Mouse (Mus musculus): ENCODE data around the gene Coro2a. TPM values are rescaled to one million over a fixed set of nuclear protein-coding genes. Genes with fewer than 3 reads are reported as not detected.
"Not testable (repeated sequence)": the region's sequence is repeated elsewhere in the genome, so short reads cannot be mapped to it uniquely, and the experiment has no call there.

The Coro2a gene
- polyA plus RNA-seq, 1 experiment from 2014 or later: 3.2 TPM

DNA sequence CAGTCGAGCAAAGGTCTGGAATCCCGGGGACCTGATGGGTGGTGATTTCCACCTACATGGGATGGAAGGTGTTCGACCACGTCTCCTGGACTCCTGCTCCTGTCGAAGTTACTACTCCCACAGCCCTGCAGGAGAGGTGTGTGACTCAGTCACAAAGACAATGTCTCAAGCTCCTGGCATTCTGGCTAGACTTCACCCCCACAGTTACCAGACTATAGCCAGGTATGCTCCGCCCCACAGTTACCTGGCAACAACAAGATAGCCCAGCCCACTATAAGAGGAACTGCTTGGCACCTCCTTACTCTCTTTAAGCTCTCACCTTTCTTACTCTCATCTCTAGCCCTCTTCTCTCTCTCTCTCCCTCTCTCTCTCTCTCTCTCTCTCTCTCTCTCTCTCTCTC lies 31.6 kb upstream of the Coro2a start:
- ATAC-seq (ENCODE audit: insufficient read depth); H3K9ac ChIP-seq; H3K4me2 ChIP-seq; H3K4me3 ChIP-seq (replicated peaks); H3K36me3 ChIP-seq (replicated peaks); H3K27me3 ChIP-seq; H3K9me3 ChIP-seq (replicated peaks); H3K27ac ChIP-seq (replicated peaks): not testable (repeated sequence)
- peaks cover 50% of the 10 kb centered on the region for H3K4me1 ChIP-seq (replicated peaks)
- 68% methylated on average over 6 of the region's 6 CpGs for WGBS (ENCODE audit: insufficient replicate concordance)

DNA sequence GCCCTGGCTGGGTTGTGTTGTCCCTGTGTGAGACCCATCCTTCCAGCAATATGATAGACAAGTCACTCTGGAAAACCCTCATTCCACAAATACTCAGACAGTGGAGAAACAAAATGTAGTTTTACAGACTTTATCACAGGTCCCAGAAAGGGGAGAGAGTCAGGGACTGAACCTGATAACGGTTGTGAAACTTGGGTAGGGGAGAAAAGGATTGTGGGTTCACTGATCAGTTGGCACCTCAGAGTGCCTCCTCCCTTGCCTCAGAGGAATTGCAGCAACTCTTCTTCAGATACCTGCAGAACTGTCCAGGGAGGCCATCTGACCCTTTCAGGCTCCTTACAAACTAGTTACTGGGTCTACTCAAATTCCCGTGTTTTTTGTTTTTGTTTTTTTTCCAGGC lies 30.5 kb upstream of the Coro2a start:
- 21% methylated on average over 2 of the region's 2 CpGs for WGBS (ENCODE audit: insufficient replicate concordance)
- H3K4me1 ChIP-seq (replicated peaks): peaks cover 52% of the 10 kb centered on the region
- ATAC-seq (ENCODE audit: insufficient read depth): no peak

DNA sequence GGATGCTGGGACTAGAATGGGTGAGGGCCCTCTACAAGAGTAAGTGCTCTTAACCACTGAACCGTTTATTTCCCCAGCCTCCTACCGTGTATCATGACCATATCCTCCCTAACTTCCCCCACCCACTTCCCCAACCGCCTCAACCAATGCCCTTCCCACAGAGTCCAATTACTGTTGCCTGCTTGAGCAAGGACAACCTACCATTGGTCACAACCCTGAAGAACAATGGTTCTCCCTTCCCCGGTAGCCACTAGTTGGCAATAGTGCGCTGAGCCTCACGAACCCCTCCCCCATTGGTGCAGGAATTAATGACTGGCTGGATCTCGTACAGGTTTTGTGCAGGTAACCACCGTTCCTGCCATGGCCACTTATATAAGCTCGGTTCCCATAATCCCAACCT lies 28.4 kb upstream of the Coro2a start:
- no peak overlapping the region for H3K9ac ChIP-seq
- H3K4me3 ChIP-seq (replicated peaks): no peak overlapping the region
- H3K9me3 ChIP-seq (replicated peaks): no peaks in the 10 kb centered on the region
- peaks cover 48% of the 10 kb centered on the region for H3K4me1 ChIP-seq (replicated peaks)
- H3K27me3 ChIP-seq: no peaks in the 10 kb centered on the region
- H3K36me3 ChIP-seq (replicated peaks): no peaks in the 10 kb centered on the region
- no peak overlapping the region for H3K4me2 ChIP-seq
- ATAC-seq (ENCODE audit: insufficient read depth): 0 out of 2 replicates have a peak, but pooled peaks have one; percentile 56
- WGBS (ENCODE audit: insufficient replicate concordance): 23% methylated on average over 9 of the region's 9 CpGs
- no peak overlapping the region for H3K27ac ChIP-seq (replicated peaks)

More for the DNA sequence above, 30.5 kb upstream of the Coro2a start:
- H3K4me2 ChIP-seq: no peak overlapping the region
- no peaks in the 10 kb centered on the region for H3K9me3 ChIP-seq (replicated peaks)
- H3K4me3 ChIP-seq (replicated peaks): no peak overlapping the region
- H3K27me3 ChIP-seq: no peaks in the 10 kb centered on the region
- no peak overlapping the region for H3K27ac ChIP-seq (replicated peaks)
- H3K36me3 ChIP-seq (replicated peaks): no peaks in the 10 kb centered on the region
- no peak overlapping the region for H3K9ac ChIP-seq

DNA sequence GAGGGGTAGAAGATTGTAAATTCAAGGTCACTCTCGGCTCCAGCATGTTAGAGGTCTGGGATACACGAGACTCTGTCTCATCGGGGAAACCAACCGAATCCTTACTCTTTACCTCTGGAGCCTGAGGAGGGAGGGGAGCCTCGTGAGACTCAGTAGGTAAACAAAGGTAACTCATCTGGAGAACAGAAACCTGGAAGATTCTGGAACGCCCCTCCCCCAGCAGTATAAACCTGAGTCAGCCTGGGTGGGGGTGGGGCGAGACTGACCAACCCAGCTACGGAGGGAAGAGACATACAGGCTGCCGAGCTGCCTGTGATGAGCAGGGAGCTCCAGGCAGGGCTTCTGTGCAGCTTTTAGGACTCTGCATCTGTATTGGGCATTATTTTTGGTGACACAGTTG lies 26.9 kb upstream of the Coro2a start:
- Histone ChIP-seq H3K36me3 (replicated peaks) (no peaks in the 10 kb centered on the region), H3K4me2 (no peak overlapping the region), H3K9me3 (replicated peaks) (no peaks in the 10 kb centered on the region), H3K9ac (no peak overlapping the region), H3K4me3 (replicated peaks) (no peak overlapping the region), H3K4me1 (replicated peaks) (peaks cover 44% of the 10 kb centered on the region), H3K27me3 (no peaks in the 10 kb centered on the region), H3K27ac (replicated peaks) (no peak overlapping the region)
- WGBS (ENCODE audit: insufficient replicate concordance): 47% methylated on average over 9 of the region's 9 CpGs
- no peak for ATAC-seq (ENCODE audit: insufficient read depth)

DNA sequence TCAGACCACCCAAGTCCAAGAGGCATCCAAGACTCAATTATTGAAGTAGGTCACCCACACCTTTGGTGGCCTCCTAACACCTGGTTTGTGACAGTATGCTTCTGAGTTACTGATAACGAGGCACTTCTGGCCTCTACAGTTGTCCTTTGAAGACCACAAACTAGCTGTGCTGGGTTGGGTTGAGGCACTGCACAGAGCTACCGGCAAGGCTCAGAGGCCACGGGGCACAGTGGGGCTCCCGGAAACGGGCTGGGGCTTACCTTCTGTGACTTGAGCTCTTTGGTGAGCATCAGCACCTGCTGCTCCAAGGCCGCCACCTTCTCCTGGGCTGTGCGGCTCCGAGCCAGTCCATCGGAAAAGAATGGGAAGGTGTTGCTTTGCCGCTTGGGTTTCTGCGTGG lies 26.1 kb upstream of the Coro2a start:
- ATAC-seq (ENCODE audit: insufficient read depth): no peak
- WGBS (ENCODE audit: insufficient replicate concordance): 66% methylated on average over 11 of the region's 11 CpGs

DNA sequence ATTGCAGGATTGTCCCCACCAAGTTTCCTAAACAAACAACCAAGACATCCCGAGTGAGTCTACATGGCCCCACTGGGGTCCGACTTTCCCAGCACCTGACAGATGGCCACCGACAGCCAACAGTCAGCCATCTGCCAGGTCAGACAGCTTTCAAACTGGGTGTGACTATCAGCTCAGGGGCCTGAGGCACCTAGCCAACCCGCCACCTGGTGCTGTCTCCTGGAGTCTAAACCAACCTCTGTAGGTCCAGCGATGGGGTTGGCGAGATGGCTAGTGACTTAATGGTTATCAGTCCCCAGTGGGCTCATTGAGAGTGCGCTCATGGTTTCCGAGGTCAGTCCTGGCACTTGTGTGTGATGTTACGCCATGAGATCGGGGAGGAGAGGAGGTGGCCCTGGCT lies 23.1 kb upstream of the Coro2a start:
- Histone ChIP-seq H3K9me3 (replicated peaks) (no peaks in the 10 kb centered on the region), H3K9ac (no peak overlapping the region), H3K27me3 (no peaks in the 10 kb centered on the region), H3K4me2 (no peak overlapping the region), H3K4me3 (replicated peaks) (no peak overlapping the region), H3K36me3 (replicated peaks) (no peaks in the 10 kb centered on the region), H3K27ac (replicated peaks) (no peak overlapping the region), H3K4me1 (replicated peaks) (peaks cover 29% of the 10 kb centered on the region)
- 69% methylated on average over 10 of the region's 10 CpGs for WGBS (ENCODE audit: insufficient replicate concordance)
- no peak for ATAC-seq (ENCODE audit: insufficient read depth)

More for the DNA sequence above, 26.1 kb upstream of the Coro2a start:
- H3K4me2 ChIP-seq: no peak overlapping the region
- no peak overlapping the region for H3K9ac ChIP-seq
- no peaks in the 10 kb centered on the region for H3K27me3 ChIP-seq
- no peaks in the 10 kb centered on the region for H3K36me3 ChIP-seq (replicated peaks)
- H3K4me3 ChIP-seq (replicated peaks): no peak overlapping the region
- peaks cover 44% of the 10 kb centered on the region for H3K4me1 ChIP-seq (replicated peaks)
- H3K9me3 ChIP-seq (replicated peaks): no peaks in the 10 kb centered on the region
- no peak overlapping the region for H3K27ac ChIP-seq (replicated peaks)

DNA sequence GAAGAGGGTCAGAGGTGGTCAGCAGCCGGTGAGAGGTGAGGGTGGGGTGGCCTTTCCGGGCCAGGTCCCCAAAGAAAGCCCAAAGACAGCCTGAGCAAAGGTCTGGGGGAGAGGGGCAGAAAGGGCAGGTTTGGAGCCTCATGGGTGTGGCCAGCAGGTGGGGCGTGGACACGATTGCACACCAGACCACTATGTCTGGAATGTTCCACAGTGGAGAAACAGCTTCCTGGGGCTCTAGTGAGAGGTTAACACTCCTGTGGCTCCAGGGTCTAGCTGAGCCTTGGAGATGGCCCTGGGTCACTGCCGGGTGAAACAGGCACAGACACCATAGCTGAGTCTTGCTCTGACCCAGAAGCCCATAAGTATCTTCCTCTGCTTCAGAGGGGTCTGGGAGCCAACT lies 21.0 kb upstream of the Coro2a start:
- Histone ChIP-seq H3K9ac (no peak overlapping the region), H3K4me1 (replicated peaks) (peaks cover 31% of the 10 kb centered on the region), H3K36me3 (replicated peaks) (no peaks in the 10 kb centered on the region), H3K27me3 (no peaks in the 10 kb centered on the region), H3K27ac (replicated peaks) (no peak overlapping the region), H3K4me3 (replicated peaks) (no peak overlapping the region), H3K4me2 (no peak overlapping the region), H3K9me3 (replicated peaks) (no peaks in the 10 kb centered on the region)
- 56% methylated on average over 5 of the region's 5 CpGs for WGBS (ENCODE audit: insufficient replicate concordance)
- no peak for ATAC-seq (ENCODE audit: insufficient read depth)

DNA sequence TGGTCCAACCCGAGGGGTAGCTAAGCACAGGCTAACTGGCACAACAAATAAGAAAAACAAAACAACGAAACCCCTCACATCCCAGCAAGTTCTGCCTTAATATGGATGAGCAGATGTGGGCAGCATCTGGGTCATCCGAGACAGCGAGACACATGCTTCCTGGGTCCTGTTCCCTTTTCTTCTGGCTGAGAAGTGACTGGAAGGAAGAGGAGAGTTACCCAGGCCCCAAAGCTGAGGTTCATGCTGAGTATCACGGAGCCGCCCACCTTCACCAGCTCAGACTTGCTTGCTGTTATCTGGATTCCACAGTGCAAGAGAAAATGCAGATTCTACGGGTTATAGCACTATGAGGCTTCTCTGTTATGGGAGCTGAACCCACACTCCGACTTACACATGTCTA lies 18.9 kb upstream of the Coro2a start:
- Histone ChIP-seq H3K9ac (no peak overlapping the region), H3K4me3 (replicated peaks) (no peak overlapping the region), H3K27ac (replicated peaks) (no peak overlapping the region), H3K4me1 (replicated peaks) (peaks cover 23% of the 10 kb centered on the region), H3K9me3 (replicated peaks) (no peaks in the 10 kb centered on the region), H3K4me2 (peak overlapping the region; percentile 54; the same call in 1 of the 2 replicates), H3K36me3 (replicated peaks) (no peaks in the 10 kb centered on the region), H3K27me3 (no peaks in the 10 kb centered on the region)
- WGBS (ENCODE audit: insufficient replicate concordance): 33% methylated on average over 8 of the region's 8 CpGs
- no peak for ATAC-seq (ENCODE audit: insufficient read depth)

DNA sequence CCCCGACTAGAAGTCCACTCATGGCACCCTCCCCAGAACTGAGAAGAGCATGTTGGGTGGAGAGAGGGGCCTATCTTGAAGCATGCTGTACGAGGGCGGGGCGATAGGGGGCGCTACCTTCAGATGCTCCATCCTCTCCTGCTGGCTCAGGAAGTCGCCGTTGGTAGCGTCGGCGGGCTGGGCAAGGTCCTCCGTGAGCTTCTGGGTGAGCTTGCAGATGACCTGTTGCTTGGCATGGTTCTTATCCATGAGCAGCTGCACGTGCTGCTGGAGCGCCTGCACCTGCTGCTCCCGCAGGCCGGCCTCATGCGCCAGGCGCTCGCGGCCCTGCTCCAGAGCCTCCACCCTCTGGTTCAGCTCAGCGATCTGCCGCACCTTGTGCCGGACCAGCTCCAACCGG lies 18.3 kb upstream of the Coro2a start:
- peak; percentile 53; the same call in 1 of the 2 replicates for ATAC-seq (ENCODE audit: insufficient read depth)
- Histone ChIP-seq H3K9ac (no peak overlapping the region), H3K36me3 (replicated peaks) (no peaks in the 10 kb centered on the region), H3K4me2 (peak overlapping the region; percentile 54), H3K27me3 (no peaks in the 10 kb centered on the region; the same call in 1 of the 2 replicates), H3K4me3 (replicated peaks) (peak overlapping the region; percentile 29), H3K4me1 (replicated peaks) (peaks cover 23% of the 10 kb centered on the region), H3K27ac (replicated peaks) (no peak overlapping the region), H3K9me3 (replicated peaks) (no peaks in the 10 kb centered on the region)
- WGBS (ENCODE audit: insufficient replicate concordance): 15% methylated on average over 23 of the region's 23 CpGs

DNA sequence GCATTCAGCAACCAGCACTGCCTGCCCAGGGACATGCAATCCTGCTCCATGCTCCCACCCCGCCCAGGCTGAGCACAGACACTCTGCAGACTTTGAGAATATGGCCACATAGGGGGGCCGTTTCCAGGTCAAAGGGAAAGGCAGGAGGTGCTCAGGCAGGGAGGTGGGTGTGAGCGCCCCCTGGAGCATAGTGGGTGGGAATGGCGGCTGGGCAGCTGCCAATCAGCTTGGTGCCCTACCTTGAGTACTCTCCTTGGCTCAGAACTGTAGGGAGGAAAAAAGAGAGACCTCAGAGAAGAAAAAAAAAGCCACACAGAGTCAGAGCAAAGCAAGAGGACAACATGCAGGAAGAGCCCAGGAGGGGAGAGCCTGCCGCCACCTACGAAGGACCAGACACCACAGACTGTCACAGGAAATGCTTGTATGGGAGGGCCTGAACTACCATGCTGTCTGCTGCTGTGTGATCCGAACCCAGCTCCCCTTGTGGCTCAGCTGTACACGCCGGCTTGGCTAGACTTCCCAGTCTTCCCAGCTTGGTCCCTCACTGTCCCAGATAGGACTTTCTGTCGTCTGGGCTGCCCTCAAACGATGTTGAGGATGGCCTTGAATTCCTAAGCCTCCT lies 16.3 kb upstream of the Coro2a start:
- Histone ChIP-seq H3K4me3 (replicated peaks) (no peak overlapping the region), H3K27me3 (peaks cover 11% of the 10 kb centered on the region; the same call in 1 of the 2 replicates), H3K9ac (no peak overlapping the region), H3K9me3 (replicated peaks) (no peaks in the 10 kb centered on the region), H3K4me1 (replicated peaks) (peaks cover 23% of the 10 kb centered on the region), H3K27ac (replicated peaks) (no peak overlapping the region), H3K4me2 (no peak overlapping the region), H3K36me3 (replicated peaks) (no peaks in the 10 kb centered on the region)
- ATAC-seq (ENCODE audit: insufficient read depth): no peak
- 38% methylated on average over 11 of the region's 11 CpGs for WGBS (ENCODE audit: insufficient replicate concordance)

DNA sequence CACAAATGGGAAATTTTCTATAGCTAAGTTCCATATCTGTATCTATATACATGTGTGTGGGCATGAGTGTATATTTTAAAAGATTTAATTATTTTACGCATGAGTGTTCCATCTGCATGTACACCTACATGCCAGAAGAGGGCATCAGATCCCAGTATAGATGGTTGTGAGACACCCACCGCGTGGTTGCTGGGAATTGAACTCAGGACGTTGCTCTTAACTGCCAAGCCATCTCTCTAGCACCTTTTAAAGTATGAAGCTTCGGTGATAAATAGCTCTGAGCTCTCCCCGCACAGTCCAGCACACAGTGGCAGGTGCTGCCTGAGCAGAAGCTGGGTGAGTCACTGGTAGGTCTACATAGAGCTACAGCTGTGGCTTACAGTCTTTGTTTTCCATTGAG lies 15.4 kb upstream of the Coro2a start:
- Histone ChIP-seq H3K4me3 (replicated peaks) (no peak overlapping the region), H3K27me3 (peaks cover 11% of the 10 kb centered on the region; the same call in 1 of the 2 replicates), H3K9me3 (replicated peaks) (no peaks in the 10 kb centered on the region), H3K4me2 (no peak overlapping the region), H3K27ac (replicated peaks) (no peak overlapping the region), H3K4me1 (replicated peaks) (peaks cover 23% of the 10 kb centered on the region), H3K36me3 (replicated peaks) (no peaks in the 10 kb centered on the region), H3K9ac (no peak overlapping the region)
- no peak for ATAC-seq (ENCODE audit: insufficient read depth)
- WGBS (ENCODE audit: insufficient replicate concordance): 53% methylated on average over 6 of the region's 6 CpGs

DNA sequence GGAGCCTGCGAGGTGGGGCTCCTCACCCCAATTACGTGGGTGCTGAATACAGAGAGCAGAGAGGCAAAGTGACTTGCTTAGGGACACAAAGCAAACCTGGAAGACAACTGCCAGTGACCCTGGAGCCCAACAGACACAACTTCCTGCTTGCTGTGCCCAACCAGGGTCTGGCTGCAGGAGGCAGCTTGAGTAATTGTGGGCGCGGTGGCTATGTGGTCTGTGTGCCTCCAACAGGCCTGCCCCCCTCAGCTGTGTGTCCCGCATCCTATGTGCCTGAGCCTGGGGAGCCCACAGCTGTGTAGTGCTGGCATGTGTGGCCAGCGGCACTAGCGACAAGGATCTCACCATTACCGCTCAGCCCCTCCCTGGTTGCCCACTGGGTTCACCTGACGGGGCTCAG lies 12.6 kb upstream of the Coro2a start:
- H3K4me2 ChIP-seq: peak overlapping the region; percentile 37
- H3K9ac ChIP-seq: no peak overlapping the region
- peaks cover 8% of the 10 kb centered on the region for H3K4me1 ChIP-seq (replicated peaks)
- no peaks in the 10 kb centered on the region for H3K9me3 ChIP-seq (replicated peaks)
- 0 out of 2 replicates have a peak overlapping the region, but pooled peaks have one; percentile 8 for H3K4me3 ChIP-seq (replicated peaks)
- peaks cover 11% of the 10 kb centered on the region; the same call in 1 of the 2 replicates for H3K27me3 ChIP-seq
- WGBS (ENCODE audit: insufficient replicate concordance): 26% methylated on average over 9 of the region's 9 CpGs
- no peak for ATAC-seq (ENCODE audit: insufficient read depth)
- no peaks in the 10 kb centered on the region for H3K36me3 ChIP-seq (replicated peaks)
- no peak overlapping the region for H3K27ac ChIP-seq (replicated peaks)
